Mouse (Mus musculus) kidney, adult 2 months (tissue): ENCODE measurements around the gene Lats2.

ENCODE experiments used
- CTCF ChIP-seq: fragments of 200-500 bp; conservative IDR thresholded peaks from 2 replicates; pipeline ENCODE4 v1.5.1; 2011; ENCODE audit warnings: low read depth, mild to moderate bottlenecking, control low read depth, low read length, moderate library complexity, mixed read lengths; ENCODE audit not compliant: insufficient read depth, insufficient read length
- POLR2A ChIP-seq: fragments of 200-500 bp; IDR thresholded peaks from one replicate; pipeline ENCODE4 v1.6.1; 2011; ENCODE audit warnings: low read depth, low read length, control low read depth

GRCm38 (mm10) chr14:57699016-57699415, 59.2 kb downstream of the Lats2 start:
- TF ChIP-seq POLR2A (no peak), CTCF (no peak)
